Mouse (Mus musculus) liver, adult 2 months (tissue): ENCODE results near the gene Lmtk3.

Experiments
- CTCF ChIP-seq: fragments of 200-500 bp; IDR thresholded peaks from 2 replicates; pipeline ENCODE4 v1.5.1; 2011; ENCODE audit warnings: low read depth, low read length, control low read depth
- POLR2A ChIP-seq: fragments of 200-500 bp; IDR thresholded peaks from 2 replicates; pipeline ENCODE4 v1.6.1; 2011; ENCODE audit warnings: low read length, control low read depth; ENCODE audit not compliant: insufficient read depth; ENCODE audit errors: extremely low read depth

DNA sequence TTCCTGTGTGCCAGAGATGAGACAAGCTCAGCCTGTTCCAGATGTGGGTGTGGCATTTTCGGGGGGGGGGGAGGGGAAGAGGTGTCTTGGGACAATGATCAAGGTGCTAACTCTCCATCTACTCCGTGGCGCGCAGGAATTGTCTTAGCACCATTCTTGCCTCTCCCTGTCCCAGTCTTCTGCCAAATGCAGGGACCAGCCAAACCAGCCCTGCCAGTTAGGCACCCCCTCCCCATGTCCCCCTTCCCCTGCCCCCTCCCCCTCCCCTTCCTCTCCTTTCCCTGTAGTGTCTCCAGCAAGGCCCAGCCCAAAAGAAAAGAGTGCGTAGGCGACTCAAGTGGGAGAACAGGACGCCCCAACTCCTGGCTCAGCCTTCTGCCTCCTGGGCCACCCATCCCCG is 16.8 kb upstream of the Lmtk3 start:
- TF ChIP-seq POLR2A (no peak), CTCF (no peak)
